Mouse (Mus musculus) liver, postnatal 0 days (tissue): ENCODE measurements around the gene Ltbp1. TPM values are rescaled to one million over a fixed set of nuclear protein-coding genes. Genes with fewer than 3 reads are reported as not detected.

Source experiments
- ATAC-seq: fragments of 200-750 bp; cut with Nextera tagmentation; 2 replicates; pipeline ENCODE4 v1.8.0; 2017; ENCODE audit warnings: mild to moderate bottlenecking, moderate library complexity
- DNase-seq: peaks from one replicate; pipeline ENCODE4 v3.0.0-alpha.2; 2016
- H3K27ac ChIP-seq: fragments of 300-500 bp; sonication (generic); 2 replicates; pipeline ENCODE4 v1.5.1; 2014; ENCODE audit warnings: antibody characterized with exemption, moderate library complexity, mild to moderate bottlenecking, low read depth
- H3K27me3 ChIP-seq: fragments of 300-500 bp; sonication (generic); 2 replicates; pipeline ENCODE4 v1.6.1; 2014; ENCODE audit warnings: low read length, control low read depth, mixed read lengths; ENCODE audit not compliant: insufficient read depth
- H3K36me3 ChIP-seq: fragments of 300-500 bp; sonication (generic); replicated peaks from 2 replicates; pipeline ENCODE4 v1.6.1; 2014; ENCODE audit warnings: mild to moderate bottlenecking, control low read depth, low read length, moderate library complexity, mixed read lengths; ENCODE audit not compliant: insufficient read depth
- H3K4me1 ChIP-seq: fragments of 300-500 bp; sonication (generic); 2 replicates; pipeline ENCODE4 v1.6.1; 2014; ENCODE audit warnings: antibody characterized with exemption, mild to moderate bottlenecking, control low read depth; ENCODE audit not compliant: insufficient read depth
- H3K4me2 ChIP-seq: fragments of 300-500 bp; sonication (generic); 2 replicates; pipeline ENCODE4 v1.6.1; 2014; ENCODE audit warnings: low read depth, mild to moderate bottlenecking, low read length, moderate library complexity, mixed read lengths
- H3K4me3 ChIP-seq: fragments of 300-500 bp; sonication (generic); 2 replicates; pipeline ENCODE4 v1.5.1; 2014; ENCODE audit warnings: low read depth, low read length
- H3K9ac ChIP-seq: fragments of 300-500 bp; sonication (generic); replicated peaks from 2 replicates; pipeline ENCODE4 v1.6.1; 2014; ENCODE audit warnings: mild to moderate bottlenecking, moderate library complexity
- H3K9me3 ChIP-seq: fragments of 300-500 bp; sonication (generic); 2 replicates; pipeline ENCODE4 v1.6.1; 2016; ENCODE audit warnings: mild to moderate bottlenecking, control low read depth, low read length, mixed read lengths
- CTCF ChIP-seq: sonication (generic); IDR thresholded peaks from 2 replicates; pipeline ENCODE4 v1.5.1; 2016; ENCODE audit warnings: antibody characterized with exemption, low read depth
- EP300 ChIP-seq: IDR thresholded peaks from 2 replicates; pipeline ENCODE4 v1.6.1; 2016; ENCODE audit warnings: antibody characterized with exemption, low read depth, mild to moderate bottlenecking
- WGBS: fragments of 180-500 bp; shearing (Covaris S2); extraction: QIAGEN DNeasy Blood & Tissue Kit; methylation state at CpG from one replicate; pipeline ENCODE4 v1.1.7; 2014; ENCODE audit not compliant: insufficient replicate concordance; 5-methylcytosine and 5-hydroxymethylcytosine counted together
- polyA plus RNA-seq: library from polyadenylated mRNA; unstranded; fragments of >200 nt; fragmentation: Nextera tagmentation; extraction: Ambion mirVana; gene quantifications from 2 replicates; pipeline ENCODE4 v1.2.1, GENCODE M21; 2015

Gene Ltbp1
- polyA plus RNA-seq, 1 experiment from 2014 or later, result 2.8 TPM

GRCm38 (mm10) chr17:75233206-75233605 is 227.8 kb downstream of the Ltbp1 start:
- no peaks in the 10 kb centered on the region for H3K9me3 ChIP-seq
- H3K9ac ChIP-seq, result no peak overlapping the region
- no peak for TF ChIP-seq CTCF
- TF ChIP-seq EP300, result no peak
- H3K4me3 ChIP-seq, result no peak overlapping the region
- H3K27ac ChIP-seq, result no peak overlapping the region
- no peak for ATAC-seq
- H3K4me1 ChIP-seq, result no peaks in the 10 kb centered on the region
- DNase-seq, result no peak
- H3K27me3 ChIP-seq, result no peaks in the 10 kb centered on the region
- no peak overlapping the region for H3K4me2 ChIP-seq
- 59% methylated on average over 2 of the region's 2 CpGs for WGBS
- H3K36me3 ChIP-seq, result no peaks in the 10 kb centered on the region

GRCm38 (mm10) chr17:75233923-75234322 is 228.6 kb downstream of the Ltbp1 start:
- Histone ChIP-seq H3K9me3 (no peaks in the 10 kb centered on the region), H3K4me3 (no peak overlapping the region), H3K9ac (no peak overlapping the region), H3K27ac (no peak overlapping the region), H3K36me3 (no peaks in the 10 kb centered on the region), H3K27me3 (no peaks in the 10 kb centered on the region), H3K4me1 (no peaks in the 10 kb centered on the region), H3K4me2 (no peak overlapping the region)
- WGBS, result 42% methylated on average over 4 of the region's 4 CpGs
- ATAC-seq (no peak), DNase-seq (no peak)
- TF ChIP-seq EP300 (no peak), CTCF (no peak)

- H3K4me2 ChIP-seq, result no peak overlapping the region
- TF ChIP-seq EP300 (no peak), CTCF (no peak)
- no peaks in the 10 kb centered on the region for H3K27me3 ChIP-seq
- H3K9me3 ChIP-seq, result no peaks in the 10 kb centered on the region
- WGBS, result 96% methylated on average over 3 of the region's 3 CpGs
- no peak overlapping the region for H3K9ac ChIP-seq
- no peak overlapping the region for H3K4me3 ChIP-seq
- H3K27ac ChIP-seq, result no peak overlapping the region
- ATAC-seq (no peak), DNase-seq (no peak)
- no peaks in the 10 kb centered on the region for H3K4me1 ChIP-seq
- H3K36me3 ChIP-seq, result no peaks in the 10 kb centered on the region
Measured at GRCm38 (mm10) chr17:75235781-75236180, 230.4 kb downstream of the Ltbp1 start.

GRCm38 (mm10) chr17:75236543-75236942 is 231.2 kb downstream of the Ltbp1 start:
- 70% methylated on average over 2 of the region's 2 CpGs for WGBS
- Histone ChIP-seq H3K27ac (no peak overlapping the region), H3K9ac (no peak overlapping the region), H3K27me3 (no peaks in the 10 kb centered on the region), H3K4me2 (no peak overlapping the region), H3K4me3 (no peak overlapping the region), H3K9me3 (no peaks in the 10 kb centered on the region), H3K4me1 (no peaks in the 10 kb centered on the region), H3K36me3 (no peaks in the 10 kb centered on the region)
- DNase-seq (no peak), ATAC-seq (no peak)
- no peak for TF ChIP-seq EP300
- TF ChIP-seq CTCF, result no peak

GRCm38 (mm10) chr17:75237456-75237855 is 232.1 kb downstream of the Ltbp1 start:
- Histone ChIP-seq H3K9ac (no peak overlapping the region), H3K4me1 (no peaks in the 10 kb centered on the region), H3K36me3 (no peaks in the 10 kb centered on the region), H3K4me3 (no peak overlapping the region), H3K4me2 (no peak overlapping the region), H3K27ac (no peak overlapping the region), H3K27me3 (no peaks in the 10 kb centered on the region), H3K9me3 (no peaks in the 10 kb centered on the region)
- 64% methylated on average over 3 of the region's 3 CpGs for WGBS
- no peak for ATAC-seq
- TF ChIP-seq EP300, result no peak
- TF ChIP-seq CTCF, result no peak
- no peak for DNase-seq

- no peak overlapping the region for H3K9ac ChIP-seq
- DNase-seq, result no peak
- no peaks in the 10 kb centered on the region for H3K27me3 ChIP-seq
- no peak overlapping the region for H3K4me2 ChIP-seq
- ATAC-seq, result no peak
- TF ChIP-seq EP300, result no peak
- TF ChIP-seq CTCF, result no peak
- H3K36me3 ChIP-seq, result no peaks in the 10 kb centered on the region
- WGBS, result 81% methylated on average over 2 of the region's 2 CpGs
- H3K4me1 ChIP-seq, result no peaks in the 10 kb centered on the region
- H3K9me3 ChIP-seq, result no peaks in the 10 kb centered on the region
- H3K4me3 ChIP-seq, result no peak overlapping the region
- H3K27ac ChIP-seq, result no peak overlapping the region
Measured at GRCm38 (mm10) chr17:75238655-75239054, 233.3 kb downstream of the Ltbp1 start.

GRCm38 (mm10) chr17:75239545-75239944 is 234.2 kb downstream of the Ltbp1 start:
- TF ChIP-seq CTCF (no peak), EP300 (no peak)
- Histone ChIP-seq H3K36me3 (no peaks in the 10 kb centered on the region), H3K9ac (no peak overlapping the region), H3K9me3 (no peaks in the 10 kb centered on the region), H3K27me3 (no peaks in the 10 kb centered on the region), H3K27ac (no peak overlapping the region), H3K4me2 (no peak overlapping the region), H3K4me3 (no peak overlapping the region), H3K4me1 (no peaks in the 10 kb centered on the region)
- DNase-seq (no peak), ATAC-seq (no peak)
- 81% methylated on average over 3 of the region's 3 CpGs for WGBS
